Mouse (Mus musculus): Measurements from ENCODE around the gene Pinlyp.

GRCm38 (mm10) chr7:24555786-24556185, 9.9 kb upstream of the Pinlyp start:
- TF ChIP-seq CTCF (IDR thresholded peaks at IDR 0.05; ENCODE audit: low read depth) (no peak), EP300 (optimal IDR thresholded peaks at IDR 0.05) (no peak)
